Mouse (Mus musculus) embryonic facial prominence, embryonic 15.5 days (tissue): ENCODE results near the gene Nanos2. TPM values are rescaled to one million over a fixed set of nuclear protein-coding genes. Genes with fewer than 3 reads are reported as not detected.

ENCODE experiments used
- ATAC-seq: fragments of 200-750 bp; cut with Nextera tagmentation; 2 replicates; pipeline ENCODE4 v1.8.0; 2017; ENCODE audit warnings: low read depth, moderate TSS enrichment; ENCODE audit not compliant: insufficient number of reproducible peaks, low FRiP score, low TSS enrichment
- H3K27ac ChIP-seq: fragments of 300-500 bp; sonication (generic); replicated peaks from 2 replicates; pipeline ENCODE4 v1.5.1; 2015; ENCODE audit warnings: mild to moderate bottlenecking, inconsistent platforms
- H3K27me3 ChIP-seq: fragments of 300-500 bp; sonication (generic); 2 replicates; pipeline ENCODE4 v1.6.1; 2015; ENCODE audit warnings: inconsistent platforms
- H3K36me3 ChIP-seq: fragments of 300-500 bp; sonication (generic); 2 replicates; pipeline ENCODE4 v1.6.1; 2015; ENCODE audit warnings: mild to moderate bottlenecking, inconsistent platforms
- H3K4me1 ChIP-seq: fragments of 300-500 bp; sonication (generic); 2 replicates; pipeline ENCODE4 v1.6.1; 2015; ENCODE audit warnings: inconsistent platforms
- H3K4me2 ChIP-seq: fragments of 300-500 bp; sonication (generic); replicated peaks from 2 replicates; pipeline ENCODE4 v1.6.1; 2015; ENCODE audit warnings: mild to moderate bottlenecking, inconsistent platforms
- H3K4me3 ChIP-seq: fragments of 300-500 bp; sonication (generic); replicated peaks from 2 replicates; pipeline ENCODE4 v1.5.1; 2015; ENCODE audit warnings: mild to moderate bottlenecking, inconsistent platforms
- H3K9ac ChIP-seq: fragments of 300-500 bp; sonication (generic); 2 replicates; pipeline ENCODE4 v1.6.1; 2015; ENCODE audit warnings: inconsistent platforms
- H3K9me3 ChIP-seq: fragments of 300-500 bp; sonication (generic); replicated peaks from 2 replicates; pipeline ENCODE4 v1.6.1; 2016; ENCODE audit warnings: inconsistent platforms
- WGBS: fragments of 180-500 bp; shearing (Covaris S2); methylation state at CpG from one replicate; pipeline ENCODE4 v1.1.7; 2015; 5-methylcytosine and 5-hydroxymethylcytosine counted together
- polyA plus RNA-seq: library from polyadenylated mRNA; unstranded; fragments of >200 nt; fragmentation: Nextera tagmentation; extraction: Ambion mirVana; gene quantifications from 2 replicates; pipeline ENCODE4 v1.2.1, GENCODE M21; 2015

Nanos2 gene
- polyA plus RNA-seq, 1 experiment from 2014 or later = not detected

DNA sequence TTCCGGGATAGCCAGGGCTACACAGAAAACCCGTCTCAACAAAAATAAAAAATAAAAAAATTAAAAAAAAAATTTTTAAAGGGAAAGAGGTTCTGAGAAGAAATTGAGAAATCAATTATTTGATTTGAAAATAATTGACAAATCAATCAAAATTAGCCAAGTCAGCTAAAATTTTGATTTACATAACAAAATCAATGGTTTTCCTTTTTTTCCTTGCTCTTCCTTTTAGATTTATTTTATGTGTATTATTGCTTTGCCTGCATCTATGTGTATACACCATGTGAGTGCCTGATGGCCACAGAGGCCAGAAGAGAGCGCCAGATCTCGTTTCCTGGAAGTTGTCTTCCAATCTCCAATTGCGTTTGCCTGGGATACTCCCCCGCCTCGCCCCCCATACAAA lies 30.7 kb downstream of the Nanos2 start:
- H3K4me1 ChIP-seq = no peaks in the 10 kb centered on the region
- H3K4me3 ChIP-seq = no peak overlapping the region
- WGBS = 84% methylated on average over 7 of the region's 7 CpGs
- no peaks in the 10 kb centered on the region for H3K9me3 ChIP-seq
- no peak overlapping the region for H3K9ac ChIP-seq
- peaks cover 31% of the 10 kb centered on the region for H3K27me3 ChIP-seq
- H3K27ac ChIP-seq = no peak overlapping the region
- no peak overlapping the region for H3K4me2 ChIP-seq
- no peaks in the 10 kb centered on the region for H3K36me3 ChIP-seq
- ATAC-seq = no peak

DNA sequence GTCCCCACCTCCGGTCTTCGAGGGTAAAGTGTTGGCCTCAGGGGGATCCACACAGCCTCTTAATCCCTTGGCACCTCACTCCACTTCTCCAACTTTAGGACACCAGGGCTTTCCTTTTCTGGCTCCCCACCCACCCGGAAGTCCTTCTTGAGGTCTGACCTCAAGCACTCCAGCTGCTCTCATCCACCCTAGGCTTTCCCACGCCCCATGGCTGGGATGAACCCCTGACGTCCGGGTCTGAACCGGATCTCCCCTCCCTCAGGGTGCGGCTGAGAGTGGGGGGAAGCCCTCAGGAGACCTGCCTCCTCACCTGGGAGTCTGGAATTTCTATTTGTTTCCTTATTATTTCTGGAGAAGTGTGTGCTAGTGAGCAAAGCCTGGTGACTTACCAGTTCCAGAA lies 33.8 kb downstream of the Nanos2 start:
- no peaks in the 10 kb centered on the region for H3K36me3 ChIP-seq
- H3K4me2 ChIP-seq = no peak overlapping the region
- H3K27ac ChIP-seq = no peak overlapping the region
- H3K4me3 ChIP-seq = no peak overlapping the region
- peaks cover 20% of the 10 kb centered on the region for H3K4me1 ChIP-seq
- no peaks in the 10 kb centered on the region for H3K9me3 ChIP-seq
- no peak for ATAC-seq
- 10% methylated on average over 8 of the region's 8 CpGs for WGBS
- no peak overlapping the region for H3K9ac ChIP-seq
- H3K27me3 ChIP-seq = peaks cover 41% of the 10 kb centered on the region

DNA sequence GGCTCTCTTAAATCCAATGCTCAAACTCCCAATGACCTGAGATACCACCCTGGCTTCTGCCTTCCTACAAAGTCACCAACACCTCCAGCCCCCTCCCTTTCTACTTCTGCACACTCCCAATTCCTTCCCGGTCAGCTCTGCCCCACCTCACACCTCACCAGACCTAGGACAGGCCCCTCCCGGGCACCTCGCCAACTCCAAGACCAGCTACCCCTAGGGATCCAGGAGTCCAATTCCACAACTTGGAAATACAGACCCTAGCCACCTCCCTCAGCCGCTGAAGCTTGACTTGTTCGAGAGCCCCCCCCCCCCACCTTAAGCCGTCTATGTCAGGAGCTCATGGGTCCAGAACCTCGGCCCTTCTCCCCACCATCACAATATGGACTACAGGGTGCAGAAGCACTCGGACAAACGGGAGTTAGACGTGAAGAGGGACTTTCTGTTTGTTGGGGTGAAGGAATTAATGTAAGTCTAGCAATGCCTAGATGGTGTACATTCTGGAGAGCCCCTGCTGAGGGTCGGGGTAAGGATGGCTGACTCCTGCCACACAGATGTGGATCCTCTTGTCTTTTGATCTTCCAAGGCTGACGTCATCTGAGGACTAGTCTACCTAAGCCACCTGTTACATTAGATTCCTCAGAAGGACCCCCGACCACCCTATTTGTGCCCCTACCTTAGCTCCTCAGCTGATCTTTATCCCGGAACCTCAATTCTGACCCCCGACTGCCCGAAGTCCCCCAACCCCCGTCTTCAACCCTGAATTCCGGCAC lies 35.2 kb downstream of the Nanos2 start:
- Histone ChIP-seq H3K4me3 (peak overlapping the region; percentile 92; the same call in 1 of the 2 replicates), H3K9ac (no peak overlapping the region), H3K27me3 (peaks cover 41% of the 10 kb centered on the region), H3K27ac (no peak overlapping the region), H3K36me3 (no peaks in the 10 kb centered on the region), H3K9me3 (no peaks in the 10 kb centered on the region), H3K4me1 (peaks cover 21% of the 10 kb centered on the region), H3K4me2 (no peak overlapping the region)
- 52% methylated on average over 18 of the region's 18 CpGs for WGBS
- no peak for ATAC-seq

DNA sequence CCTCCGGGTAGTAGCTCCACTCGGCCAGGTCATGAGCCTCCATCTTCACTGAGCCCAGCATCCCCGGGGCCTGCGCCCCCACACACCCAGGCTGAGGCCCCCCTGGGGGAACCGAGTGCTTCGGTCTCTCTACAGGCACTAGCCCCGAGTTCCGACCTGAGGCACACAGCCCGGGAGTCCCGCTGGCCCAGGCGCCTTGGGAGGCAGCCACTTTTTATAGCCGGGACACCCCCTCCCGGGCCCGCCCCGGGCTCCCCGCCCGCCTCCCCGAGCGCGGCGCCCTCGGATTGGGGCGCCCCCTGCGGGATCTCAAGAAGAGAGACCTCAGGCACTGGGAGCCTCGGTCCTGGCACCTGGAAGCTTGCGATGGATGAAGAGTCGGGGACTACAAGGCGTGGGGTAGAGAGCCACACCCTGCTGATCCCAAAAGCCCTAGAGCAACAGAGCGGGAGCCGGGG lies 36.2 kb downstream of the Nanos2 start, which contains the start of gene Foxa3:
Gene Foxa3 (minus strand): TSS at position 182 of the 458 bp plus-strand sequence.
- H3K4me3 ChIP-seq = peak within 1 kb of the TSS; percentile 92
- no peak for ATAC-seq
- WGBS = 3% methylated on average over 30 of the region's 30 CpGs
- H3K9me3 ChIP-seq = no peaks in the 10 kb centered on the region
- H3K27ac ChIP-seq = peak within 1 kb of the TSS; percentile 71; the same call in 1 of the 2 replicates
- no peaks in the 10 kb centered on the region for H3K36me3 ChIP-seq
- peak within 1 kb of the TSS; percentile 84 for H3K9ac ChIP-seq
- peak within 1 kb of the TSS; percentile 76 for H3K4me2 ChIP-seq
- peaks cover 24% of the 10 kb centered on the region for H3K4me1 ChIP-seq
- peaks cover 41% of the 10 kb centered on the region for H3K27me3 ChIP-seq

DNA sequence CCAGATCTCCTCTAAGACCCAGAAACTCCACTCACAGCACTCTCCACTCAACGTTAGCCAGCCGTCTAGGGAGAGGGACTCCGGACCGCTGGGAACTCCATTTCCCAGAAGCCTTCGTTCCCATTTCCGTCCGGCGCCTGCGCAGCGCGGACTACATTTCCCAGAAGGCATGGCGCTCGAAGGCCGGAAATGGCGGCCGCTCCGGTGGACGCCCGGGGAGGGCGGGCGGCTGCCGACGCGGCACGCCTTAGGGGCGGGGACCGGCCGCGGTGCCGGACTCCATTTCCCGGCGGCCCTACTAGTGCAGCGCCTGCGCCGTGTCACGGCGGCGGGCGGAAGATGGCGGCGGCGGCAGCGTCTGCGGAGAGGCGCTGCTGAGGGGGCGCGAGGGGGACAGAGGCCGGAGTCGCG lies 36.9 kb downstream of the Nanos2 start, which contains the start of gene Sympk:
Gene Sympk (plus strand): TSS at position 282 of the 411 bp plus-strand sequence.
- peak within 1 kb of the TSS; percentile 71 for H3K27ac ChIP-seq
- H3K4me1 ChIP-seq = peaks cover 24% of the 10 kb centered on the region
- peak; percentile 95 for ATAC-seq
- no peaks in the 10 kb centered on the region for H3K9me3 ChIP-seq
- H3K27me3 ChIP-seq = peaks cover 41% of the 10 kb centered on the region
- peak within 1 kb of the TSS; percentile 76 for H3K4me2 ChIP-seq
- under 1% methylated on average over 50 of the region's 50 CpGs for WGBS
- H3K9ac ChIP-seq = peak within 1 kb of the TSS; percentile 84
- H3K4me3 ChIP-seq = peak within 1 kb of the TSS; percentile 92
- peaks cover 7% of the 10 kb centered on the region for H3K36me3 ChIP-seq

DNA sequence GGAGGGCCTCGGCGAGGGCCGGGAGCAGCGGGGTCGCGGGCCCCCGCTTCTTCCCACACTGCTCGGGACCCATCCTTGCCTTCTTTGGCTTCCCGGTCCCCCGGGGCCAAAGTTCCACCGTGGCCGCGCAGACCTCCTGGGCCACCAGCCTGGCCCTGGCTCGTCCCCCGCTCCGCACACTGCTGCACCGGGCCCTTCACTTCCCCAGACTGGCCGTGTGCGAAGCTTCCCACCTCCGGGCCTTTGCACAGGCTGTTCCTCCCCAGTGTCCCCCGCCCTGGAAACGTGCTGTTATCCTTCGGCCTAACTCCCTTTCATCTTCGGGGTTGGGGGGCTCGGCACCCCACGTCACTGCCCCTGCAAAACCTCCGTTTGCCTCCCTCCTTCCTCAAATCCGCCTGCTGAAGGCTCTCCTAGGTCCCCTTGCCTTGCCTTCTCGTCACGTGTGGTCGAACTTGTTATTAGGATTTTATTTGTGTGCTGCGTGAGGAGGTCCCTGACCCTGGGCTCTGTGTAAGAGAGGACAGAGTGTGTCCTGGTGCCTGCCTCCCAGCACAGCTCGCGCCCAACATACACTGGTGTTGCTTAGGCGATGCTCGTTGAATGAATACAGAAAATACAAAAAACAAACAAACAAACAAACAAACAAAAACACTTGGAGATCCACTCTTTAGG lies 37.5 kb downstream of the Nanos2 start:
- peak overlapping the region; percentile 84 for H3K9ac ChIP-seq
- WGBS = under 1% methylated on average over 27 of the region's 36 CpGs
- H3K4me3 ChIP-seq = peak overlapping the region; percentile 92

GRCm38 (mm10) chr7:19028067-19028466 lies 40.9 kb downstream of the Nanos2 start:
- Histone ChIP-seq H3K27me3 (peaks cover 8% of the 10 kb centered on the region), H3K4me3 (no peak overlapping the region), H3K4me1 (peaks cover 24% of the 10 kb centered on the region), H3K4me2 (no peak overlapping the region), H3K36me3 (peaks cover 45% of the 10 kb centered on the region), H3K9me3 (no peaks in the 10 kb centered on the region), H3K9ac (no peak overlapping the region), H3K27ac (no peak overlapping the region)
- no peak for ATAC-seq

More for the DNA sequence above, 37.5 kb downstream of the Nanos2 start:
- peak overlapping the region; percentile 71 for H3K27ac ChIP-seq
- H3K4me2 ChIP-seq = peak overlapping the region; percentile 76
- peak; percentile 13 for ATAC-seq
- peaks cover 41% of the 10 kb centered on the region for H3K27me3 ChIP-seq
- peaks cover 24% of the 10 kb centered on the region for H3K4me1 ChIP-seq
- no peaks in the 10 kb centered on the region for H3K9me3 ChIP-seq
- peaks cover 13% of the 10 kb centered on the region for H3K36me3 ChIP-seq

GRCm38 (mm10) chr7:19029084-19029653 lies 42.0 kb downstream of the Nanos2 start:
- Histone ChIP-seq H3K36me3 (peaks cover 53% of the 10 kb centered on the region), H3K9me3 (no peaks in the 10 kb centered on the region), H3K9ac (no peak overlapping the region), H3K4me3 (no peak overlapping the region), H3K4me1 (peaks cover 16% of the 10 kb centered on the region), H3K27me3 (no peaks in the 10 kb centered on the region), H3K4me2 (no peak overlapping the region), H3K27ac (no peak overlapping the region)
- ATAC-seq = 0 out of 2 replicates have a peak, but pooled peaks have one; percentile 21
- 60% methylated on average over 6 of the region's 6 CpGs for WGBS

GRCm38 (mm10) chr7:19031641-19032040 lies 44.4 kb downstream of the Nanos2 start:
- H3K4me3 ChIP-seq = no peak overlapping the region
- 0 out of 2 replicates have a peak, but pooled peaks cover 2% of the 10 kb centered on the region for H3K4me1 ChIP-seq
- H3K4me2 ChIP-seq = no peak overlapping the region
- no peaks in the 10 kb centered on the region for H3K27me3 ChIP-seq
- 77% methylated on average over 4 of the region's 4 CpGs for WGBS
- H3K27ac ChIP-seq = no peak overlapping the region
- H3K9me3 ChIP-seq = no peaks in the 10 kb centered on the region
- no peak for ATAC-seq
- no peak overlapping the region for H3K9ac ChIP-seq
- H3K36me3 ChIP-seq = peaks cover 78% of the 10 kb centered on the region
